Mouse (Mus musculus) midbrain, embryonic 15.5 days (tissue): ENCODE data around the gene Them7. TPM values are rescaled to one million over a fixed set of nuclear protein-coding genes. Genes with fewer than 3 reads are reported as not detected.
A peak's percentile ranks its signal among the peaks of the same experiment; 100 is the strongest.

ENCODE experiments used
- ATAC-seq: fragments of 200-750 bp; cut with Nextera tagmentation; replicated peaks from 2 replicates; pipeline ENCODE4 v1.8.0; 2017; ENCODE audit warnings: moderate TSS enrichment
- H3K27ac ChIP-seq: fragments of 300-500 bp; sonication (generic); 2 replicates; pipeline ENCODE4 v1.5.1; 2015; ENCODE audit warnings: mild to moderate bottlenecking, inconsistent platforms
- H3K27me3 ChIP-seq: fragments of 300-500 bp; sonication (generic); replicated peaks from 2 replicates; pipeline ENCODE4 v1.6.1; 2015; ENCODE audit warnings: inconsistent platforms
- H3K36me3 ChIP-seq: fragments of 300-500 bp; sonication (generic); replicated peaks from 2 replicates; pipeline ENCODE4 v1.6.1; 2015; ENCODE audit warnings: inconsistent platforms
- H3K4me1 ChIP-seq: fragments of 300-500 bp; sonication (generic); 2 replicates; pipeline ENCODE4 v1.6.1; 2015; ENCODE audit warnings: inconsistent platforms
- H3K4me2 ChIP-seq: fragments of 300-500 bp; sonication (generic); 2 replicates; pipeline ENCODE4 v1.6.1; 2015; ENCODE audit warnings: inconsistent platforms, mild to moderate bottlenecking, moderate library complexity
- H3K4me3 ChIP-seq: fragments of 300-500 bp; sonication (generic); 2 replicates; pipeline ENCODE4 v1.5.1; 2015; ENCODE audit warnings: mild to moderate bottlenecking, inconsistent platforms
- H3K9ac ChIP-seq: fragments of 300-500 bp; sonication (generic); 2 replicates; pipeline ENCODE4 v1.6.1; 2015; ENCODE audit warnings: mild to moderate bottlenecking, inconsistent platforms
- H3K9me3 ChIP-seq: fragments of 300-500 bp; sonication (generic); 2 replicates; pipeline ENCODE4 v1.6.1; 2016; ENCODE audit warnings: inconsistent platforms
- WGBS: fragments of 180-500 bp; shearing (Covaris S2); methylation state at CpG from one replicate; pipeline ENCODE4 v1.1.7; 2015; ENCODE audit warnings: mixed read lengths; 5-methylcytosine and 5-hydroxymethylcytosine counted together
- polyA plus RNA-seq: library from polyadenylated mRNA; unstranded; fragments of >200 nt; fragmentation: Nextera tagmentation; extraction: Ambion mirVana; gene quantifications from 2 replicates; pipeline ENCODE4 v1.2.1, GENCODE M21; 2015

Them7 gene
- polyA plus RNA-seq, 1 experiment from 2014 or later: not detected

GRCm38 (mm10) chr2:105237841-105238240 lies 13.7 kb downstream of the Them7 start:
- Histone ChIP-seq H3K27ac (no peak overlapping the region), H3K27me3 (no peaks in the 10 kb centered on the region), H3K4me2 (no peak overlapping the region), H3K4me3 (no peak overlapping the region), H3K9me3 (no peaks in the 10 kb centered on the region), H3K36me3 (no peaks in the 10 kb centered on the region), H3K9ac (no peak overlapping the region), H3K4me1 (no peaks in the 10 kb centered on the region)
- no peak for ATAC-seq
- 63% methylated on average over 2 of the region's 2 CpGs for WGBS

GRCm38 (mm10) chr2:105238775-105239174 lies 14.7 kb downstream of the Them7 start:
- 26% methylated on average over 3 of the region's 3 CpGs for WGBS
- Histone ChIP-seq H3K9ac (no peak overlapping the region), H3K27me3 (no peaks in the 10 kb centered on the region), H3K36me3 (no peaks in the 10 kb centered on the region), H3K4me1 (no peaks in the 10 kb centered on the region), H3K27ac (no peak overlapping the region), H3K4me2 (no peak overlapping the region), H3K9me3 (no peaks in the 10 kb centered on the region), H3K4me3 (no peak overlapping the region)
- ATAC-seq: peak; percentile 71

GRCm38 (mm10) chr2:105240631-105241030 lies 16.5 kb downstream of the Them7 start:
- no peak overlapping the region for H3K9ac ChIP-seq
- no peaks in the 10 kb centered on the region for H3K27me3 ChIP-seq
- H3K4me2 ChIP-seq: no peak overlapping the region
- H3K9me3 ChIP-seq: no peaks in the 10 kb centered on the region
- no peaks in the 10 kb centered on the region for H3K36me3 ChIP-seq
- 75% methylated on average over 1 of the region's 1 CpGs for WGBS
- H3K27ac ChIP-seq: no peak overlapping the region
- ATAC-seq: no peak
- H3K4me1 ChIP-seq: no peaks in the 10 kb centered on the region
- H3K4me3 ChIP-seq: no peak overlapping the region

GRCm38 (mm10) chr2:105242940-105243339 lies 18.8 kb downstream of the Them7 start:
- Histone ChIP-seq H3K36me3 (no peaks in the 10 kb centered on the region), H3K27me3 (no peaks in the 10 kb centered on the region), H3K4me1 (no peaks in the 10 kb centered on the region), H3K9ac (no peak overlapping the region), H3K9me3 (no peaks in the 10 kb centered on the region), H3K27ac (no peak overlapping the region), H3K4me2 (no peak overlapping the region), H3K4me3 (no peak overlapping the region)
- WGBS: 81% methylated on average over 7 of the region's 7 CpGs
- ATAC-seq: no peak

- H3K4me3 ChIP-seq: no peak overlapping the region
- 72% methylated on average over 13 of the region's 13 CpGs for WGBS
- no peaks in the 10 kb centered on the region for H3K27me3 ChIP-seq
- no peaks in the 10 kb centered on the region for H3K4me1 ChIP-seq
- H3K27ac ChIP-seq: no peak overlapping the region
- no peak for ATAC-seq
- no peaks in the 10 kb centered on the region for H3K36me3 ChIP-seq
- no peak overlapping the region for H3K4me2 ChIP-seq
- no peak overlapping the region for H3K9ac ChIP-seq
- no peaks in the 10 kb centered on the region for H3K9me3 ChIP-seq
Observed at GRCm38 (mm10) chr2:105244733-105245132, 20.6 kb downstream of the Them7 start.

GRCm38 (mm10) chr2:105251978-105252377 lies 27.9 kb downstream of the Them7 start:
- Histone ChIP-seq H3K4me2 (no peak overlapping the region), H3K9me3 (no peaks in the 10 kb centered on the region), H3K4me1 (no peaks in the 10 kb centered on the region), H3K36me3 (no peaks in the 10 kb centered on the region), H3K4me3 (no peak overlapping the region), H3K27ac (no peak overlapping the region), H3K9ac (no peak overlapping the region), H3K27me3 (0 out of 2 replicates have a peak, but pooled peaks cover 7% of the 10 kb centered on the region)
- WGBS: 78% methylated on average over 3 of the region's 3 CpGs
- ATAC-seq: no peak

- H3K4me3 ChIP-seq: no peak overlapping the region
- no peak overlapping the region for H3K9ac ChIP-seq
- H3K27ac ChIP-seq: no peak overlapping the region
- H3K4me1 ChIP-seq: no peaks in the 10 kb centered on the region
- no peaks in the 10 kb centered on the region for H3K9me3 ChIP-seq
- ATAC-seq: peak; percentile 83
- H3K36me3 ChIP-seq: no peaks in the 10 kb centered on the region
- 64% methylated on average over 7 of the region's 7 CpGs for WGBS
- no peak overlapping the region for H3K4me2 ChIP-seq
- 0 out of 2 replicates have a peak, but pooled peaks cover 7% of the 10 kb centered on the region for H3K27me3 ChIP-seq
Observed at GRCm38 (mm10) chr2:105252824-105253223, 28.7 kb downstream of the Them7 start.

GRCm38 (mm10) chr2:105255457-105255856 lies 31.3 kb downstream of the Them7 start:
- no peak for ATAC-seq

GRCm38 (mm10) chr2:105256427-105257071 lies 32.4 kb downstream of the Them7 start:
- H3K4me1 ChIP-seq: no peaks in the 10 kb centered on the region
- peaks cover 7% of the 10 kb centered on the region; the same call in 1 of the 2 replicates for H3K27me3 ChIP-seq
- H3K9ac ChIP-seq: no peak overlapping the region
- H3K4me3 ChIP-seq: no peak overlapping the region
- H3K9me3 ChIP-seq: no peaks in the 10 kb centered on the region
- no peak overlapping the region for H3K27ac ChIP-seq
- H3K36me3 ChIP-seq: no peaks in the 10 kb centered on the region
- ATAC-seq: peak; percentile 56
- H3K4me2 ChIP-seq: no peak overlapping the region
- WGBS: 52% methylated on average over 2 of the region's 2 CpGs

More at GRCm38 (mm10) chr2:105255457-105255856, 31.3 kb downstream of the Them7 start:
- H3K9ac ChIP-seq: no peak overlapping the region
- no peak overlapping the region for H3K4me2 ChIP-seq
- H3K36me3 ChIP-seq: no peaks in the 10 kb centered on the region
- no peaks in the 10 kb centered on the region for H3K4me1 ChIP-seq
- 65% methylated on average over 4 of the region's 4 CpGs for WGBS
- peaks cover 7% of the 10 kb centered on the region; the same call in 1 of the 2 replicates for H3K27me3 ChIP-seq
- H3K27ac ChIP-seq: no peak overlapping the region
- H3K4me3 ChIP-seq: no peak overlapping the region
- no peaks in the 10 kb centered on the region for H3K9me3 ChIP-seq

- peaks cover 7% of the 10 kb centered on the region; the same call in 1 of the 2 replicates for H3K27me3 ChIP-seq
- ATAC-seq: no peak
- H3K27ac ChIP-seq: no peak overlapping the region
- H3K9ac ChIP-seq: no peak overlapping the region
- no peak overlapping the region for H3K4me3 ChIP-seq
- H3K4me1 ChIP-seq: no peaks in the 10 kb centered on the region
- H3K9me3 ChIP-seq: no peaks in the 10 kb centered on the region
- H3K36me3 ChIP-seq: no peaks in the 10 kb centered on the region
- H3K4me2 ChIP-seq: no peak overlapping the region
- 66% methylated on average over 2 of the region's 2 CpGs for WGBS
Observed at GRCm38 (mm10) chr2:105257376-105257775, 33.3 kb downstream of the Them7 start.

- Histone ChIP-seq H3K27me3 (no peaks in the 10 kb centered on the region; the same call in 1 of the 2 replicates), H3K36me3 (no peaks in the 10 kb centered on the region), H3K9me3 (no peaks in the 10 kb centered on the region), H3K4me2 (no peak overlapping the region), H3K27ac (no peak overlapping the region), H3K4me3 (no peak overlapping the region), H3K9ac (no peak overlapping the region), H3K4me1 (no peaks in the 10 kb centered on the region)
- no peak for ATAC-seq
- 89% methylated on average over 11 of the region's 11 CpGs for WGBS
Observed at GRCm38 (mm10) chr2:105261335-105261734, 37.2 kb downstream of the Them7 start.

- no peaks in the 10 kb centered on the region for H3K36me3 ChIP-seq
- ATAC-seq: no peak
- no peaks in the 10 kb centered on the region for H3K9me3 ChIP-seq
- no peak overlapping the region for H3K4me2 ChIP-seq
- no peak overlapping the region for H3K27ac ChIP-seq
- H3K4me3 ChIP-seq: no peak overlapping the region
- H3K4me1 ChIP-seq: no peaks in the 10 kb centered on the region
- WGBS: 19% methylated on average over 2 of the region's 2 CpGs
- no peak overlapping the region for H3K9ac ChIP-seq
- no peaks in the 10 kb centered on the region; the same call in 1 of the 2 replicates for H3K27me3 ChIP-seq
Observed at GRCm38 (mm10) chr2:105263219-105263618, 39.1 kb downstream of the Them7 start.

- no peak overlapping the region for H3K27ac ChIP-seq
- no peak overlapping the region for H3K4me3 ChIP-seq
- WGBS: 29% methylated on average over 6 of the region's 6 CpGs
- no peaks in the 10 kb centered on the region for H3K9me3 ChIP-seq
- H3K4me1 ChIP-seq: peaks cover 6% of the 10 kb centered on the region; the same call in 1 of the 2 replicates
- no peaks in the 10 kb centered on the region for H3K27me3 ChIP-seq
- no peaks in the 10 kb centered on the region for H3K36me3 ChIP-seq
- no peak overlapping the region for H3K4me2 ChIP-seq
- ATAC-seq: peak; percentile 88
- H3K9ac ChIP-seq: no peak overlapping the region
Observed at GRCm38 (mm10) chr2:105282407-105283077, 58.4 kb downstream of the Them7 start.
